Mouse (Mus musculus) embryonic facial prominence, embryonic 14.5 days (tissue): Measurements from ENCODE around the gene Itk. TPM values are rescaled to one million over a fixed set of nuclear protein-coding genes. Genes with fewer than 3 reads are reported as not detected.
"Not testable (repeated sequence)": the region's sequence is repeated elsewhere in the genome, so short reads cannot be mapped to it uniquely, and the experiment has no call there.

Source experiments
- ATAC-seq: fragments of 200-750 bp; cut with Nextera tagmentation; 2 replicates; pipeline ENCODE4 v1.8.0; 2017; ENCODE audit warnings: low read depth, moderate number of reproducible peaks, moderate TSS enrichment
- DNase-seq: peaks from one replicate; pipeline ENCODE4 v3.0.0-alpha.2; 2015; ENCODE audit warnings: low spot score
- H3K27ac ChIP-seq: fragments of 300-500 bp; sonication (generic); replicated peaks from 2 replicates; pipeline ENCODE4 v1.5.1; 2014; ENCODE audit warnings: low read depth, mild to moderate bottlenecking, low read length, moderate library complexity
- H3K27me3 ChIP-seq: fragments of 300-500 bp; sonication (generic); replicated peaks from 2 replicates; pipeline ENCODE4 v1.6.1; 2014; ENCODE audit warnings: low read length; ENCODE audit not compliant: control insufficient read depth, insufficient read depth
- H3K36me3 ChIP-seq: fragments of 300-500 bp; sonication (generic); 2 replicates; pipeline ENCODE4 v1.6.1; 2014; ENCODE audit warnings: low read length, mixed read lengths; ENCODE audit not compliant: control insufficient read depth, insufficient read depth
- H3K4me1 ChIP-seq: fragments of 300-500 bp; sonication (generic); 2 replicates; pipeline ENCODE4 v1.6.1; 2014; ENCODE audit warnings: antibody characterized with exemption, low read length; ENCODE audit not compliant: control insufficient read depth, insufficient read depth
- H3K4me2 ChIP-seq: fragments of 300-500 bp; sonication (generic); 2 replicates; pipeline ENCODE4 v1.6.1; 2014; ENCODE audit warnings: low read depth, mild to moderate bottlenecking, low read length, moderate library complexity, mixed read lengths
- H3K4me3 ChIP-seq: fragments of 300-500 bp; sonication (generic); 2 replicates; pipeline ENCODE4 v1.5.1; 2014; ENCODE audit warnings: low read depth, mild to moderate bottlenecking, low read length
- H3K9ac ChIP-seq: fragments of 300-500 bp; sonication (generic); 2 replicates; pipeline ENCODE4 v1.6.1; 2014; ENCODE audit warnings: low read depth, mild to moderate bottlenecking, low read length, moderate library complexity, mixed read lengths
- H3K9me3 ChIP-seq: fragments of 300-500 bp; sonication (generic); 2 replicates; pipeline ENCODE4 v1.6.1; 2016; ENCODE audit warnings: low read length; ENCODE audit not compliant: control insufficient read depth
- WGBS: fragments of 180-500 bp; shearing (Covaris S2); extraction: QIAGEN DNeasy Blood & Tissue Kit; methylation state at CpG from one replicate; pipeline ENCODE4 v1.1.7; 2014; 5-methylcytosine and 5-hydroxymethylcytosine counted together
- polyA plus RNA-seq: library from polyadenylated mRNA; unstranded; fragments of >200 nt; fragmentation: Nextera tagmentation; extraction: Ambion mirVana; gene quantifications from 2 replicates; pipeline ENCODE4 v1.2.1, GENCODE M21; 2014

Gene Itk
- 0.18 and 0.26 TPM in 2 replicates for polyA plus RNA-seq

DNA sequence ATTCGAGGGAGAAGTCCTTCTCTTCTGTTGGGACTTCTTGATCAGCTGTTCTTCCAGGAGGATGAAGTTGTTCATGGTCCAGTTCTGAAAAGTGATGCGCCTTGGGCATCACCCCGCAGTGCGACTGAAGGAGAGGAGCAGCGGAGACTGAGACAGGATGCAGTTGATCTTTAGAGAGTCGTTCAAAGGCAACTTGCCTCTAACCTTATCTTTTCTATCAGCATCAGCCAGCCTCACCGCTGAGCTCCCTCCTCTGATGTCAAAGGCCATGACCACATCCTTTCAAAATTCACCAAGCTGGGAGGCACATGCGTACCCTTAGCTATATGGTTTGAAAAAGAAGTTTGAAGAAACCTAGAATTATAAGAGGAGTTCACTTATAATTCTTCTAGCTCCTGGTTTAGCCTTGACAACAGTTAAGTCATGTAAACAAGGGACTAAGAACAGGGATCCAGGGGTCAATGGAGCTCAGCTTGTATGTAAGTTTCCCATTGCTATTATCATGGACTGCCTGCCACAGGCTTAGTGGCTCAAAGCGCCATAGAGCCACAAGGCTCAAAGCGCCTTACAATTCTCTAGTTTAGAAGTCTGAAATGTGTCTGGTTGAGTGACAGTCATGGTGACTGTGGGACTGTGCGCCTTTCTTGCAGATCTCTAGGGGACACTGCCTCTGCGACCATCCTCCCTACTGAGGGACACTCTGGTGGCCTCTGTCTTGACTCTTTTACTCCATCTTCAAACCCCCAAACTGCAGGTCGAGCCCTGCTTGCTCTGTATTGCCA lies at the start of gene Itk:
Gene Itk, minus strand, starts transcription at position 180 of the 782 bp plus-strand sequence.
- Histone ChIP-seq H3K9me3 (no peaks in the 10 kb centered on the region), H3K4me1 (no peaks in the 10 kb centered on the region), H3K4me3 (no peak within 1 kb of the TSS), H3K9ac (no peak within 1 kb of the TSS), H3K27me3 (no peaks in the 10 kb centered on the region), H3K4me2 (no peak within 1 kb of the TSS), H3K36me3 (no peaks in the 10 kb centered on the region), H3K27ac (no peak within 1 kb of the TSS)
- WGBS = 76% methylated on average over 13 of the region's 13 CpGs
- DNase-seq (no peak), ATAC-seq (no peak)

- peak; percentile 68 for DNase-seq
- Histone ChIP-seq H3K4me2 (peak overlapping the region; percentile 64), H3K9me3 (no peaks in the 10 kb centered on the region), H3K36me3 (peaks cover 26% of the 10 kb centered on the region), H3K27me3 (no peaks in the 10 kb centered on the region), H3K27ac (peak overlapping the region; percentile 93; the same call in 1 of the 2 replicates), H3K9ac (peak overlapping the region; percentile 93), H3K4me1 (peaks cover 6% of the 10 kb centered on the region), H3K4me3 (peak overlapping the region; percentile 96)
- WGBS = under 1% methylated on average over 23 of the region's 23 CpGs
- peak; percentile 38 for ATAC-seq
Observed at GRCm38 (mm10) chr11:46437459-46438000, 48.2 kb upstream of the Itk start.

- Histone ChIP-seq H3K9ac (peak within 1 kb of the TSS; percentile 93), H3K4me2 (peak within 1 kb of the TSS; percentile 64), H3K4me3 (peak within 1 kb of the TSS; percentile 96), H3K9me3 (no peaks in the 10 kb centered on the region), H3K36me3 (peaks cover 20% of the 10 kb centered on the region), H3K4me1 (peaks cover 6% of the 10 kb centered on the region), H3K27me3 (no peaks in the 10 kb centered on the region), H3K27ac (peak within 1 kb of the TSS; percentile 93)
- DNase-seq (peak; percentile 99), ATAC-seq (peak; percentile 99)
- WGBS = under 1% methylated on average over 50 of the region's 59 CpGs
Observed at GRCm38 (mm10) chr11:46436760-46437458, 47.6 kb upstream of the Itk start, which contains the start of gene Med7. Gene Med7, plus strand, starts transcription at chr11:46436925.

GRCm38 (mm10) chr11:46435363-46435762 lies 46.0 kb upstream of the Itk start:
- H3K27me3 ChIP-seq = no peaks in the 10 kb centered on the region
- H3K9ac ChIP-seq = no peak overlapping the region
- H3K4me2 ChIP-seq = no peak overlapping the region
- ATAC-seq (no peak), DNase-seq (no peak)
- H3K4me3 ChIP-seq = no peak overlapping the region
- no peak overlapping the region for H3K27ac ChIP-seq
- H3K4me1 ChIP-seq = peaks cover 6% of the 10 kb centered on the region
- peaks cover 8% of the 10 kb centered on the region for H3K36me3 ChIP-seq
- H3K9me3 ChIP-seq = no peaks in the 10 kb centered on the region

DNA sequence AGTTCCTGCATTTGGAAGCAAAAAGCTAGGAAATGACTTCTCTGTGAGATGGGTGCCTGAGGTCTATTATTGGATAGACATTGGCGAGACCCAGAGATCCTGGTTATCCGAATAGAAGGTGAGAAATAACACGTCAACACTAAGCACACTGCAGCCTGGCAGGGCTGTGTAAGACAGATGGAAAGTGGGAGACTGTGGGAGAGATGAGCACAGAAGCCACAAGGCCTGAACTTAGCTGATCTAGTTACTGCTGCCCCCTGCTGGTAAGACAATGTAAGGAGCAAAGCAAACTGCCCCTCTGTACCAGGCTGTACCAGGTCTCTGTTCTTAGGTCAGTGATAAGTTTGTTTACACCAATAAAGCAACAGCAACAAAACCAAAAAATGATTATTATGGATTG lies 41.8 kb upstream of the Itk start:
- no peak overlapping the region for H3K9ac ChIP-seq
- H3K4me3 ChIP-seq = no peak overlapping the region
- no peaks in the 10 kb centered on the region for H3K9me3 ChIP-seq
- H3K36me3 ChIP-seq = no peaks in the 10 kb centered on the region
- WGBS = 31% methylated on average over 3 of the region's 3 CpGs
- H3K27me3 ChIP-seq = no peaks in the 10 kb centered on the region
- DNase-seq (peak; percentile 88), ATAC-seq (peak; percentile 93)
- no peak overlapping the region for H3K4me2 ChIP-seq
- H3K4me1 ChIP-seq = peaks cover 2% of the 10 kb centered on the region; the same call in 1 of the 2 replicates
- no peak overlapping the region for H3K27ac ChIP-seq

- 88% methylated on average over 2 of the region's 2 CpGs for WGBS
- ATAC-seq (no peak), DNase-seq (no peak)
- Histone ChIP-seq H3K9me3 (no peaks in the 10 kb centered on the region), H3K4me2 (no peak overlapping the region), H3K27me3 (no peaks in the 10 kb centered on the region), H3K9ac (no peak overlapping the region), H3K4me3 (no peak overlapping the region), H3K27ac (no peak overlapping the region), H3K4me1 (no peaks in the 10 kb centered on the region), H3K36me3 (no peaks in the 10 kb centered on the region)
Observed at GRCm38 (mm10) chr11:46430123-46430522, 40.8 kb upstream of the Itk start.

GRCm38 (mm10) chr11:46428131-46428530 lies 38.8 kb upstream of the Itk start:
- H3K9me3 ChIP-seq, H3K27me3 ChIP-seq, H3K9ac ChIP-seq, H3K4me2 ChIP-seq, H3K4me1 ChIP-seq, DNase-seq, H3K4me3 ChIP-seq, H3K27ac ChIP-seq, H3K36me3 ChIP-seq, ATAC-seq: not testable (repeated sequence)
- WGBS = 40% methylated on average over 4 of the region's 4 CpGs

DNA sequence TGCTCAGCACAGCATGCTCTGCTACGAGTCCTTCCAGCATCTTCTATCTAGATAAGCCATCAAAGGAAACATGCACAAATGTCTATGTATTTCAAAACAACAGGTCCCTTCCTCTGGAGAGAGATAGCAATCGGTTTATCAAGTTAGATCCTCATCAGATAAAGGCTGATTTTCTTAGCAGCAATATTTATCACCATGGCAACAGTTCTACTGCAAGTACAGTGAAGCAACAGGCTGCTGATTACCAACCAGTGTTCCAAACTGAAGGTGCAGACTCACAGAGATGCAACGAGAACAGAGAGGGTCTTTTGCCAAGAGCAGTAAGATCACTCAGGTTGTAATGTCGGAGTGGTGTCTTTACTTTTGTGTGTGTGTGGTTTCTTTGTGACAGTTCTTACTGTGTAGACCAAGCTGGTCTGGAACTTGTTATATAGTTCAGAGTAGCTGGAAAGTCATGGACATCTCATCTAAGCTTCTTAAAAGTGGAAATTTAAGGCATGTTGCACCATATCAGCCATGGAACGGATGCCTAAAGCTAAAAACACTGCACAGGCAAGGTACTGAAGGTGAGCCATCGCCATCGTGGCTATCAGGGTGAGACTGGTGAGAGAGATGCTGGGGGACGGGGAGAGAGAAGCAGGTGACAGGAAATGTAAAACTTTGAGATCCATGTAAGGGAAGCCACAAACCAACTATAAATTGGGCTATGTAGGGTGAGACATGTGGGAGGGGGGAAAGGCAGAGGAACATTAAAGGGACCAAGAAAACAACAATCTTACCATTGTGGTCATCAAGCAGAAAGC lies 32.0 kb upstream of the Itk start:
- Histone ChIP-seq H3K9ac (no peak overlapping the region), H3K27ac (no peak overlapping the region), H3K4me1 (0 out of 2 replicates have a peak, but pooled peaks cover 3% of the 10 kb centered on the region), H3K27me3 (no peaks in the 10 kb centered on the region), H3K4me3 (no peak overlapping the region), H3K9me3 (no peaks in the 10 kb centered on the region), H3K36me3 (no peaks in the 10 kb centered on the region), H3K4me2 (no peak overlapping the region)
- DNase-seq = no peak
- 83% methylated on average over 8 of the region's 8 CpGs for WGBS
- no peak for ATAC-seq
